Mouse (Mus musculus) leukemia stem cell, adult 10-12 weeks (primary cell): ENCODE measurements around the gene Zfp105. TPM values are rescaled to one million over a fixed set of nuclear protein-coding genes. Genes with fewer than 3 reads are reported as not detected.

Experiments
- polyA plus RNA-seq: library from polyadenylated mRNA; stranded (reverse); fragments of >175 nt; gene quantifications from 2 replicates; pipeline ENCODE4 v1.2.3, GENCODE M21; 2012; ENCODE audit warnings: low replicate concordance

Zfp105 gene
- 0.08 and 0.42 TPM in 2 replicates for polyA plus RNA-seq

GRCm38 (mm10) chr9:122922936-122923381 is at the start of gene Zfp105:
Gene Zfp105, plus strand, starts transcription at chr9:122923072.

DNA sequence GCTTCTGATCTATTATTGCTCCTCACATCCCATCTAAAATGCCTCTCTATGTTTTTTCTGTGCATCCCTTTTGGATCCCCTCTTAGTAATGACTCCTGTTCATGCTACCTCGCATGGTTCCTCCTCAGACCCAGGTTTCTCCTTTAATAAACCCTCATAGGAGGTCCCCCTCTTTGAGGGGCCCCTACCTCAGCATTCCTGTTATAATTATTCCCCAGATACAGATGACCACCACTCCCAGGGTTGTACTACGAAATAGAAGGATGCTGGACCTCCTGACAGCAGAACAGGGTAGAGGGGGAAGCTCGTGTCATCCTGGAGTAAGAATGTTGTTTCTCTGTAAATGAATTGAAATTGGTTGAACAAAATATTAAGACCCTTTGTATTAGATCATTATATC is 37.5 kb upstream of the Zfp105 start, which contains the start of gene Zkscan7:
Gene Zkscan7, plus strand, starts transcription at position 301 of the 400 bp plus-strand sequence.

GRCm38 (mm10) chr9:122950643-122951475 is 28.0 kb downstream of the Zfp105 start, which contains the start of the genes 1110059G10Rik and Kif15:
Gene 1110059G10Rik, minus strand, starts transcription at chr9:122951000.
Gene Kif15, plus strand, starts transcription at chr9:122951046.

Other genes starting within 250 kb of the Zfp105 start
- gene Topaz1, start 175.7 kb upstream of the Zfp105 start, polyA plus RNA-seq = not detected in 2 replicates
- 0.84 and 0.92 TPM in 2 replicates for gene Tcaim, start 117.5 kb upstream of the Zfp105 start, polyA plus RNA-seq
- not detected in 2 replicates for gene Gm35549, start 79.0 kb upstream of the Zfp105 start, polyA plus RNA-seq
- gene Zfp445, start 57.1 kb upstream of the Zfp105 start, polyA plus RNA-seq = 4.2 and 4.5 TPM in 2 replicates
- 0.44 and 0.97 TPM in 2 replicates for gene Zkscan7, start 37.4 kb upstream of the Zfp105 start, polyA plus RNA-seq
- gene 1110059G10Rik, start 27.9 kb downstream of the Zfp105 start, polyA plus RNA-seq = 1.5 and 2.4 TPM in 2 replicates
- gene Kif15, start 28.0 kb downstream of the Zfp105 start, polyA plus RNA-seq = 4.0 and 9.8 TPM in 2 replicates
- gene Tmem42, start 98.3 kb downstream of the Zfp105 start, polyA plus RNA-seq = 0.74 and 2.9 TPM in 2 replicates
- gene Tgm4, start 111.7 kb downstream of the Zfp105 start, polyA plus RNA-seq = not detected in 2 replicates
- gene Zdhhc3, start 190.1 kb downstream of the Zfp105 start, polyA plus RNA-seq = 65.3 and 82.4 TPM in 2 replicates
- gene Exosc7, start 190.1 kb downstream of the Zfp105 start, polyA plus RNA-seq = 0.38 and 8.1 TPM in 2 replicates
- gene Clec3b, start 227.9 kb downstream of the Zfp105 start, polyA plus RNA-seq = 0.80 and 1.5 TPM in 2 replicates